Mouse (Mus musculus): Measurements from ENCODE around the gene Fgf12. TPM values are rescaled to one million over a fixed set of nuclear protein-coding genes. Genes with fewer than 3 reads are reported as not detected.

The Fgf12 gene
- total and polyA plus RNA-seq, 3 experiments, result 0.76 TPM; not detected in 2

DNA sequence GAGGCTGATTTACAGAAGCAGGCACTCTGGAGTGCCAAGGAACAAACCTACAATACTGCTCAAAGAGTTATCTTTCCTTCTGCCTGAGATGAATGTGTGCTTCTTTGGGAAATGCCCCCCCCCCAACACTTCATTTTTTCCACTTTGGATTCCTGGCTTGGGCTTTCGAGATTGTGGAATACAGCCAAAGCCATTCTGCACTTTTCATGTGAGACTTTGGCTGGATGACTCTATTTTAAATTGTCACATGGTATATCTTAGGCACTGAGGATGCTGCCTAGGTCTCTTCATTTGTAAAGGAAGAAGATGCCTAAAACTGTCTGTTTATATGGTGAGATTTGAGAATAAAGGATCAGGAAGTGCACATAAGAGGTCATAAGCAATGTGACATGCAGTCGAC, 402.2 kb downstream of the Fgf12 start:
- no peak for ATAC-seq (ENCODE audit: extremely low read depth, insufficient number of reproducible peaks, low FRiP score, poor library complexity, severe bottlenecking)
- Histone ChIP-seq H3K36me3 (replicated peaks) (no peaks in the 10 kb centered on the region), H3K9me3 (replicated peaks) (no peaks in the 10 kb centered on the region), H3K4me1 (ENCODE audit: insufficient read depth, low read depth, low read length) (no peaks in the 10 kb centered on the region), H3K27me3 (ENCODE audit: insufficient read depth, low read length) (no peaks in the 10 kb centered on the region), H3K4me3 (ENCODE audit: low read depth, low read length) (no peak overlapping the region)
- no peak for TF ChIP-seq CTCF (IDR thresholded peaks at IDR 0.05; ENCODE audit: low read depth, low read length)
- TF ChIP-seq TAL1 (conservative IDR thresholded peaks at IDR 0.05; ENCODE audit: low read depth, low read length), result no peak
- TF ChIP-seq POLR2AphosphoS5 (IDR thresholded peaks at IDR 0.05; ENCODE audit: insufficient replicate concordance, low read depth, low read length), result no peak
- TF ChIP-seq GATA2 (IDR thresholded peaks at IDR 0.05; ENCODE audit: borderline replicate concordance, low read depth, low read length), result no peak
- TF ChIP-seq GATA1 (IDR thresholded peaks at IDR 0.05; ENCODE audit: borderline replicate concordance, low read length), result no peak
- no peak for DNase-seq (ENCODE audit: low spot score)

GRCm38 (mm10) chr16:28345323-28345722, 407.5 kb downstream of the Fgf12 start:
- ATAC-seq (ENCODE audit: extremely low read depth, insufficient number of reproducible peaks, low FRiP score, poor library complexity, severe bottlenecking) (no peak), DNase-seq (ENCODE audit: low spot score) (no peak)
- H3K4me3 ChIP-seq (ENCODE audit: low read depth, low read length), result no peak overlapping the region
- H3K9me3 ChIP-seq (replicated peaks), result no peaks in the 10 kb centered on the region
- H3K4me1 ChIP-seq (ENCODE audit: insufficient read depth, low read depth, low read length), result no peaks in the 10 kb centered on the region
- H3K27me3 ChIP-seq (ENCODE audit: insufficient read depth, low read length), result no peaks in the 10 kb centered on the region
- TF ChIP-seq GATA1 (IDR thresholded peaks at IDR 0.05; ENCODE audit: borderline replicate concordance, low read length) (no peak), TAL1 (conservative IDR thresholded peaks at IDR 0.05; ENCODE audit: low read depth, low read length) (no peak), CTCF (IDR thresholded peaks at IDR 0.05; ENCODE audit: low read depth, low read length) (no peak), POLR2AphosphoS5 (IDR thresholded peaks at IDR 0.05; ENCODE audit: insufficient replicate concordance, low read depth, low read length) (no peak), GATA2 (IDR thresholded peaks at IDR 0.05; ENCODE audit: borderline replicate concordance, low read depth, low read length) (no peak)
- no peaks in the 10 kb centered on the region for H3K36me3 ChIP-seq (replicated peaks)

- TF ChIP-seq CTCF (IDR thresholded peaks at IDR 0.05; ENCODE audit: low read depth, low read length) (no peak), GATA2 (IDR thresholded peaks at IDR 0.05; ENCODE audit: borderline replicate concordance, low read depth, low read length) (no peak), POLR2AphosphoS5 (IDR thresholded peaks at IDR 0.05; ENCODE audit: insufficient replicate concordance, low read depth, low read length) (no peak), TAL1 (conservative IDR thresholded peaks at IDR 0.05; ENCODE audit: low read depth, low read length) (no peak), GATA1 (IDR thresholded peaks at IDR 0.05; ENCODE audit: borderline replicate concordance, low read length) (no peak)
- Histone ChIP-seq H3K9me3 (replicated peaks) (no peaks in the 10 kb centered on the region), H3K27me3 (ENCODE audit: insufficient read depth, low read length) (no peaks in the 10 kb centered on the region), H3K4me1 (ENCODE audit: insufficient read depth, low read depth, low read length) (no peaks in the 10 kb centered on the region), H3K4me3 (ENCODE audit: low read depth, low read length) (no peak overlapping the region), H3K36me3 (replicated peaks) (no peaks in the 10 kb centered on the region)
- ATAC-seq (ENCODE audit: extremely low read depth, insufficient number of reproducible peaks, low FRiP score, poor library complexity, severe bottlenecking) (no peak), DNase-seq (ENCODE audit: low spot score) (no peak)
These were observed 414.9 kb downstream of the Fgf12 start for GRCm38 (mm10) chr16:28337930-28338329.

DNA sequence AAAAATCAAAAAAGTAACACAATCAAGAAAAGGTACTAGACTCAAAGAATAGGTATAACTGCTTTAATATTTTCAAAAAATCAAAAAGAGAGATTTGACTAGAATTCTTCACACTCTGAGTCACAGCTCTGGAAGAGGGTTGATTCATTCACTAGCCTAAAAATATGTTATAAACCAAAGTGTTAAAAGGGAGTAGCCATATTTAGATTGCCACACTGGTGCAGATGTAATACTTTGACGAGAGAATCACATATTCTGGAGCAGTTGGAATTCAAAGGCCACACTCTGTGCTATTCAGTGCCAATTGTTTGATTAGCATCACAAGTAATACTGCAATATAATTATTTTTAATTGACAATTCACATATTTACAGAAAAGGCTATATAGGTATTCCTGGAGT, 416.2 kb downstream of the Fgf12 start:
- no peaks in the 10 kb centered on the region for H3K9me3 ChIP-seq (replicated peaks)
- no peak for DNase-seq (ENCODE audit: low spot score)
- TF ChIP-seq GATA2 (IDR thresholded peaks at IDR 0.05; ENCODE audit: borderline replicate concordance, low read depth, low read length) (no peak), GATA1 (IDR thresholded peaks at IDR 0.05; ENCODE audit: borderline replicate concordance, low read length) (no peak), CTCF (IDR thresholded peaks at IDR 0.05; ENCODE audit: low read depth, low read length) (no peak), POLR2AphosphoS5 (IDR thresholded peaks at IDR 0.05; ENCODE audit: insufficient replicate concordance, low read depth, low read length) (no peak)

DNA sequence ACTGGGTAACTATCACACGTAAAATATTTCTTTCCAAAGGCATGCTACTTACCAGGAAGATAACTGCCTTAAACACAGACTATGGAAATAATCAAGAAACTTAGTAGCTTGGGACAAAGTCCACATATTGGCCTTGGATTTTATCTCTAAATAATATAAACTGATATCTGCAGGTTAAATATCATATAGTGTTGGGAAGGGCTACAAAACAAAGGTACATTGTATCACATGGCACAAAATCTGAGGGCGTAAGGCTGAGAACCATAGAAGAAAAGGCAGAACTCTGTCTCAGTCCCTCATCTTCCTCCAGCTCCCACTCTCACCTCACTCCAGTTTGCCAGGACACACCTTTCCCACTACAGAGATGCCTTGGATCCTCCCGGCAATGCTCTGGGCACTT, 417.8 kb downstream of the Fgf12 start:
- Histone ChIP-seq H3K36me3 (replicated peaks) (no peaks in the 10 kb centered on the region), H3K4me1 (ENCODE audit: insufficient read depth, low read depth, low read length) (no peaks in the 10 kb centered on the region), H3K9me3 (replicated peaks) (0 out of 2 replicates have a peak, but pooled peaks cover 4% of the 10 kb centered on the region), H3K27me3 (ENCODE audit: insufficient read depth, low read length) (no peaks in the 10 kb centered on the region), H3K4me3 (ENCODE audit: low read depth, low read length) (no peak overlapping the region)
- ATAC-seq (ENCODE audit: extremely low read depth, insufficient number of reproducible peaks, low FRiP score, poor library complexity, severe bottlenecking) (no peak), DNase-seq (ENCODE audit: low spot score) (no peak)
- TF ChIP-seq GATA2 (IDR thresholded peaks at IDR 0.05; ENCODE audit: borderline replicate concordance, low read depth, low read length), result no peak
- no peak for TF ChIP-seq GATA1 (IDR thresholded peaks at IDR 0.05; ENCODE audit: borderline replicate concordance, low read length)
- TF ChIP-seq TAL1 (conservative IDR thresholded peaks at IDR 0.05; ENCODE audit: low read depth, low read length), result no peak
- no peak for TF ChIP-seq CTCF (IDR thresholded peaks at IDR 0.05; ENCODE audit: low read depth, low read length)
- TF ChIP-seq POLR2AphosphoS5 (IDR thresholded peaks at IDR 0.05; ENCODE audit: insufficient replicate concordance, low read depth, low read length), result no peak

More for the DNA sequence above, 416.2 kb downstream of the Fgf12 start:
- no peaks in the 10 kb centered on the region for H3K36me3 ChIP-seq (replicated peaks)
- H3K27me3 ChIP-seq (ENCODE audit: insufficient read depth, low read length), result no peaks in the 10 kb centered on the region
- H3K4me1 ChIP-seq (ENCODE audit: insufficient read depth, low read depth, low read length), result no peaks in the 10 kb centered on the region
- no peak overlapping the region for H3K4me3 ChIP-seq (ENCODE audit: low read depth, low read length)
- ATAC-seq (ENCODE audit: extremely low read depth, insufficient number of reproducible peaks, low FRiP score, poor library complexity, severe bottlenecking), result no peak

DNA sequence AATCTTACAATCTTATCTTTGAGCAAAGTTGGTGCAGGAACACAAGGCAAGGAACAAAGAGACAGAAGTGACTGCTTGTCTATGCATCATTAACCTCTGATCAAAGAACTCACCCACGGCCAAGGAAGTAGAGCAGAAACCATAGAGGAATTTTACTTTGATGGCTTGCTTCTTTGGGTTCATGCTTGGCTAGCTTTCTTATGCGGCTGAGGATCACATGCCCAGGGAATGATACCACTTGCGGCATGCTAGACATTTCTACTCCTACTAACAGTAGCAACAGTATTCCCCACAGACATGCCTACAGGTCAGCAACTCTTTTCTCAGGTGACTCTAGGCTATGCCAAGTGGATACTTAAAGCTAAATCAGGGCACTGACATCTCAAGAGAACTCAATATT, 429.3 kb downstream of the Fgf12 start:
- Histone ChIP-seq H3K27me3 (ENCODE audit: insufficient read depth, low read length) (no peaks in the 10 kb centered on the region), H3K4me3 (ENCODE audit: low read depth, low read length) (no peak overlapping the region), H3K36me3 (replicated peaks) (no peaks in the 10 kb centered on the region), H3K4me1 (ENCODE audit: insufficient read depth, low read depth, low read length) (no peaks in the 10 kb centered on the region), H3K9me3 (replicated peaks) (no peaks in the 10 kb centered on the region)
- DNase-seq (ENCODE audit: low spot score), result no peak
- peak; percentile 22; the same call in 1 of the 2 replicates for ATAC-seq (ENCODE audit: extremely low read depth, insufficient number of reproducible peaks, low FRiP score, poor library complexity, severe bottlenecking)
- TF ChIP-seq GATA2 (IDR thresholded peaks at IDR 0.05; ENCODE audit: borderline replicate concordance, low read depth, low read length), result no peak
- TF ChIP-seq TAL1 (conservative IDR thresholded peaks at IDR 0.05; ENCODE audit: low read depth, low read length), result no peak
- no peak for TF ChIP-seq CTCF (IDR thresholded peaks at IDR 0.05; ENCODE audit: low read depth, low read length)
- TF ChIP-seq POLR2AphosphoS5 (IDR thresholded peaks at IDR 0.05; ENCODE audit: insufficient replicate concordance, low read depth, low read length), result no peak
- TF ChIP-seq GATA1 (IDR thresholded peaks at IDR 0.05; ENCODE audit: borderline replicate concordance, low read length), result no peak

All from G1E (cell line).